In genomic region chr2:36216546-36216945, GRCm38 (mm10) we compare ENCODE assay signal across 11 mouse cellular contexts. TPM values are rescaled to one million over a fixed set of nuclear protein-coding genes. Genes with fewer than 3 reads are reported as not detected.
DNase-seq lines count a peak whose midpoint lies in the region; ATAC-seq lines count a peak whose summit lies in the region.
"Had no signal": no experiment of that assay in that cellular context is flagged by ENCODE, and none has a peak within 500 bp of the region (broad histone marks: within the 10 kb centered on the region; RNA-seq: fewer than 3 reads in every experiment).

No protein-coding gene starts in this region.

- H3K4me3 ChIP-seq in heart, embryonic 10.5 days, result 0 out of 2 replicates have a peak overlapping the region, but pooled peaks have one; percentile 17

- no peaks in the 10 kb centered on the region for H3K36me3 ChIP-seq in heart, embryonic 10.5 days

- peak; percentile 62 for ATAC-seq in common myeloid progenitor, adult 5-6 weeks (replicated peaks; ENCODE audit: low read depth, poor library complexity, severe bottlenecking)
- ATAC-seq: CD4-positive, CD25-positive, alpha-beta regulatory T cell, adult 4 months had no signal

- no peak for DNase-seq in heart, embryonic 10.5 days (ENCODE audit: low spot score)
- no peak for DNase-seq in heart, postnatal 4 days
- peak; percentile 64 for DNase-seq in kidney, postnatal 14 days
- peak; percentile 84 for DNase-seq in lung, postnatal 36 days
- DNase-seq in frontal cortex, postnatal 10 days (ENCODE audit: low spot score in 2 of 2), result no peak
- DNase-seq in gastrocnemius, postnatal 4 days (ENCODE audit: low spot score in 2 of 2), result no peak
- DNase-seq in right cerebral cortex, adult 2 months (ENCODE audit: low spot score in 2 of 2), result no peak
- DNase-seq: adrenal gland, adult 8-10 months; thymus, postnatal 4 days had no signal

- H3K4me1 ChIP-seq in heart, embryonic 10.5 days, result peaks cover 47% of the 10 kb centered on the region

- no peaks in the 10 kb centered on the region for H3K9me3 ChIP-seq in heart, embryonic 10.5 days

- H3K27ac ChIP-seq in heart, embryonic 10.5 days, result peak overlapping the region; percentile 74

- H3K27me3 ChIP-seq in heart, embryonic 10.5 days (ENCODE audit: insufficient read depth, poor library complexity, severe bottlenecking), result peaks cover 16% of the 10 kb centered on the region

RNA-seq across cellular contexts. Expression of gene Ptgs1, which starts 13.7 kb away (rescaled TPM):
- polyA plus RNA-seq in heart, embryonic 10.5 days (2016; fragmentation: Nextera tagmentation; extraction: Ambion mirVana), result 12.2 and 16.4 TPM in 2 replicates
- total RNA-seq in heart, postnatal 4 days (2021), result 10 to 100 TPM; 13.7 to 16.0 TPM
- total RNA-seq in common myeloid progenitor, adult 5-6 weeks (2017), result 10.0 and 18.5 TPM in 2 replicates
- total RNA-seq in gastrocnemius, postnatal 4 days (2021), result 1 to 10 TPM; 5.7 to 6.7 TPM

Comparison
In these comparisons a context has a peak if more than half of its experiments do, and no peak if none do; other contexts are left out.
1. DNase-seq: peak in kidney, postnatal 14 days (single experiment) and lung, postnatal 36 days (single experiment); none in heart, embryonic 10.5 days (single experiment), heart, postnatal 4 days (single experiment), frontal cortex, postnatal 10 days (0 of 2), gastrocnemius, postnatal 4 days (0 of 2) and right cerebral cortex, adult 2 months (0 of 2).